Mouse (Mus musculus) MEL (cell line): ENCODE data around the gene Prm3. TPM values are rescaled to one million over a fixed set of nuclear protein-coding genes. Genes with fewer than 3 reads are reported as not detected.

ENCODE experiments used
- DNase-seq: peaks from one replicate; pipeline ENCODE4 v3.0.0; 2011; ENCODE audit warnings: low read depth, low spot score
- H3K27ac ChIP-seq: 2 replicates; pipeline ENCODE4 v1.5.1; 2012; ENCODE audit warnings: low read depth, mild to moderate bottlenecking, control low read depth, low read length, moderate library complexity; ENCODE audit not compliant: control insufficient read depth
- H3K27me3 ChIP-seq, 2 experiments: fragments of 150-350 bp in 1 of 2; sonication (generic) in 1 of 2; 2 replicates each; pipeline ENCODE4 v1.6.1; 2012; ENCODE audit warnings: low read length in 2 of 2, mild to moderate bottlenecking in 2 of 2, improper control_type of control experiment in 1 of 2, moderate library complexity in 1 of 2; ENCODE audit not compliant: insufficient read depth in 2 of 2, control insufficient read depth in 1 of 2
- H3K36me3 ChIP-seq, 2 experiments: 2 replicates each; pipeline ENCODE4 v1.6.1; 2012 to 2014; ENCODE audit warnings: low read length in 2 of 2, improper control_type of control experiment in 1 of 2, inconsistent platforms in 1 of 2, mild to moderate bottlenecking in 1 of 2; ENCODE audit not compliant: insufficient read depth in 2 of 2, control insufficient read depth in 1 of 2
- H3K4me1 ChIP-seq, 2 experiments: fragments of 150-350 bp in 1 of 2; sonication (generic) in 1 of 2; 2 replicates each; pipeline ENCODE4 v1.6.1; 2012; ENCODE audit warnings: low read length in 2 of 2, improper control_type of control experiment in 1 of 2, mild to moderate bottlenecking in 1 of 2; ENCODE audit not compliant: insufficient read depth in 2 of 2, control insufficient read depth in 1 of 2
- H3K4me3 ChIP-seq, 2 experiments: fragments of 150-350 bp in 1 of 2; sonication (generic) in 1 of 2; 2 replicates each; pipeline ENCODE4 v1.5.1; 2012; ENCODE audit warnings: low read depth in 2 of 2, low read length in 2 of 2, mild to moderate bottlenecking in 2 of 2, moderate library complexity in 2 of 2, control low read depth in 1 of 2, improper control_type of control experiment in 1 of 2; ENCODE audit not compliant: control insufficient read depth in 1 of 2, insufficient read depth in 1 of 2
- H3K79me2 ChIP-seq: 2 replicates; pipeline ENCODE4 v1.6.1; 2012; ENCODE audit warnings: mild to moderate bottlenecking, low read length, moderate library complexity; ENCODE audit not compliant: control insufficient read depth, poor library complexity, insufficient read depth
- H3K9ac ChIP-seq: 2 replicates; pipeline ENCODE4 v1.6.1; 2012; ENCODE audit warnings: low read depth, mild to moderate bottlenecking, control low read depth, low read length, moderate library complexity; ENCODE audit not compliant: control insufficient read depth, poor library complexity, severe bottlenecking
- H3K9me3 ChIP-seq: fragments of 150-350 bp; sonication (generic); replicated peaks from 2 replicates; pipeline ENCODE4 v1.6.1; 2012; ENCODE audit warnings: mild to moderate bottlenecking, low read length, improper control_type of control experiment, moderate library complexity; ENCODE audit not compliant: insufficient read depth
- BHLHE40 ChIP-seq: IDR thresholded peaks from 2 replicates; pipeline ENCODE4 v1.6.1; 2012; ENCODE audit warnings: low read depth, mild to moderate bottlenecking, inconsistent platforms, low read length, improper control_type of control experiment, borderline replicate concordance
- CHD2 ChIP-seq: IDR thresholded peaks from 2 replicates; pipeline ENCODE4 v1.6.1; 2011; ENCODE audit warnings: low read length, improper control_type of control experiment
- CTCF ChIP-seq, 3 experiments: IDR thresholded peaks in 2 of 3; conservative IDR thresholded peaks in 1 of 3; 2 replicates each; pipeline ENCODE4 v1.5.1; 2011 to 2012; ENCODE audit warnings: low read length in 3 of 3, low read depth in 2 of 3, mild to moderate bottlenecking in 2 of 3, improper control_type of control experiment in 1 of 3, inconsistent platforms in 1 of 3, mixed read lengths in 1 of 3, moderate library complexity in 1 of 3; ENCODE audit not compliant: control insufficient read depth in 1 of 3, insufficient read depth in 1 of 3, poor library complexity in 1 of 3, severe bottlenecking in 1 of 3
- E2F4 ChIP-seq: IDR thresholded peaks from 2 replicates; pipeline ENCODE4 v1.6.1; 2011; ENCODE audit warnings: low read depth, low read length, improper control_type of control experiment, borderline replicate concordance
- ETS1 ChIP-seq: IDR thresholded peaks from 2 replicates; pipeline ENCODE4 v1.6.1; 2012; ENCODE audit warnings: low read depth, mild to moderate bottlenecking, inconsistent platforms, low read length, improper control_type of control experiment, moderate library complexity
- GABPA ChIP-seq: IDR thresholded peaks from 2 replicates; pipeline ENCODE4 v1.6.1; 2012; ENCODE audit warnings: low read depth, mild to moderate bottlenecking, inconsistent platforms, low read length, improper control_type of control experiment, moderate library complexity
- HCFC1 ChIP-seq: IDR thresholded peaks from 2 replicates; pipeline ENCODE4 v1.6.1; 2012; ENCODE audit warnings: low read depth, mild to moderate bottlenecking, inconsistent platforms, low read length, improper control_type of control experiment, moderate library complexity
- JUND ChIP-seq: IDR thresholded peaks from 2 replicates; pipeline ENCODE4 v1.6.1; 2011; ENCODE audit warnings: low read depth, mild to moderate bottlenecking, improper control_type of control experiment, low read length
- MAFK ChIP-seq: IDR thresholded peaks from 2 replicates; pipeline ENCODE4 v1.6.1; 2011; ENCODE audit warnings: low read depth, mild to moderate bottlenecking, low read length, improper control_type of control experiment, borderline replicate concordance
- MAX ChIP-seq: IDR thresholded peaks from 2 replicates; pipeline ENCODE4 v1.6.1; 2011; ENCODE audit warnings: low read length, improper control_type of control experiment
- MAZ ChIP-seq: IDR thresholded peaks from 2 replicates; pipeline ENCODE4 v1.6.1; 2012; ENCODE audit warnings: low read depth, mild to moderate bottlenecking, inconsistent platforms, low read length, improper control_type of control experiment
- MEF2A ChIP-seq: IDR thresholded peaks from 2 replicates; pipeline ENCODE4 v1.6.1; 2014; ENCODE audit warnings: low read depth, mild to moderate bottlenecking, inconsistent platforms, low read length, improper control_type of control experiment; ENCODE audit not compliant: poor library complexity, insufficient replicate concordance, severe bottlenecking; ENCODE audit errors: extremely low read depth
- MXI1 ChIP-seq: IDR thresholded peaks from 2 replicates; pipeline ENCODE4 v1.6.1; 2011; ENCODE audit warnings: mild to moderate bottlenecking, low read depth, low read length, improper control_type of control experiment
- MYB ChIP-seq: IDR thresholded peaks from 2 replicates; pipeline ENCODE4 v1.6.1; 2011; ENCODE audit warnings: mild to moderate bottlenecking, low read depth, low read length, improper control_type of control experiment
- MYC ChIP-seq: IDR thresholded peaks from 2 replicates; pipeline ENCODE4 v1.6.1; 2011; ENCODE audit warnings: low read depth, mild to moderate bottlenecking, low read length, improper control_type of control experiment, moderate library complexity
- NELFE ChIP-seq: IDR thresholded peaks from 2 replicates; pipeline ENCODE4 v1.6.1; 2011; ENCODE audit warnings: low read depth, low read length, improper control_type of control experiment
- POLR2A ChIP-seq, 2 experiments: IDR thresholded peaks; 2 replicates each; pipeline ENCODE4 v1.6.1; 2011 to 2012; ENCODE audit warnings: low read length in 2 of 2, mild to moderate bottlenecking in 2 of 2, control low read depth in 1 of 2, improper control_type of control experiment in 1 of 2, low read depth in 1 of 2, moderate library complexity in 1 of 2; ENCODE audit not compliant: control insufficient read depth in 1 of 2, insufficient read depth in 1 of 2, poor library complexity in 1 of 2
- RAD21 ChIP-seq: IDR thresholded peaks from 2 replicates; pipeline ENCODE4 v1.6.1; 2011; ENCODE audit warnings: mild to moderate bottlenecking, low read depth, low read length, improper control_type of control experiment
- RCOR1 ChIP-seq: IDR thresholded peaks from 2 replicates; pipeline ENCODE4 v1.6.1; 2012; ENCODE audit warnings: low read depth, mild to moderate bottlenecking, inconsistent platforms, low read length, improper control_type of control experiment
- SIN3A ChIP-seq: IDR thresholded peaks from 2 replicates; pipeline ENCODE4 v1.6.1; 2012; ENCODE audit warnings: low read length, improper control_type of control experiment, inconsistent platforms
- SMC3 ChIP-seq: IDR thresholded peaks from 2 replicates; pipeline ENCODE4 v1.6.1; 2011; ENCODE audit warnings: low read depth, low read length, improper control_type of control experiment
- TAL1 ChIP-seq: IDR thresholded peaks from 2 replicates; pipeline ENCODE4 v1.6.1; 2012; ENCODE audit warnings: mild to moderate bottlenecking, inconsistent platforms, low read length, moderate library complexity, mixed read lengths
- TBP ChIP-seq: IDR thresholded peaks from 2 replicates; pipeline ENCODE4 v1.8.0; 2011; ENCODE audit warnings: low read depth, low read length, improper control_type of control experiment
- UBTF ChIP-seq: IDR thresholded peaks from 2 replicates; pipeline ENCODE4 v1.6.1; 2012; ENCODE audit warnings: low read depth, mild to moderate bottlenecking, inconsistent platforms, low read length, improper control_type of control experiment, moderate library complexity, borderline replicate concordance; ENCODE audit not compliant: insufficient read depth
- ZC3H11A ChIP-seq: IDR thresholded peaks from 2 replicates; pipeline ENCODE4 v1.6.1; 2012; ENCODE audit warnings: low read depth, mild to moderate bottlenecking, inconsistent platforms, low read length, improper control_type of control experiment
- ZKSCAN1 ChIP-seq: IDR thresholded peaks from 2 replicates; pipeline ENCODE4 v1.6.1; 2012; ENCODE audit warnings: low read depth, mild to moderate bottlenecking, inconsistent platforms, low read length, improper control_type of control experiment, moderate library complexity
- ZMIZ1 ChIP-seq: IDR thresholded peaks from 2 replicates; pipeline ENCODE4 v1.6.1; 2012; ENCODE audit warnings: low read depth, mild to moderate bottlenecking, inconsistent platforms, low read length, improper control_type of control experiment, moderate library complexity
- ZNF384 ChIP-seq: IDR thresholded peaks from 2 replicates; pipeline ENCODE4 v1.6.1; 2012; ENCODE audit warnings: low read depth, mild to moderate bottlenecking, inconsistent platforms, low read length, improper control_type of control experiment
- polyA plus RNA-seq, 2 experiments: library from polyadenylated mRNA; stranded (reverse) in 1 of 2; unstranded in 1 of 2; fragments of >175 nt in 1 of 2; fragments of >200 nt in 1 of 2; gene quantifications; 2 replicates each; pipeline versions ENCODE4 v1.2.1 to v1.2.4; 2012; ENCODE audit warnings: low replicate concordance in 2 of 2, low read depth in 1 of 2; ENCODE audit not compliant: insufficient read length in 2 of 2, insufficient read depth in 1 of 2, missing spikeins in 1 of 2
- total RNA-seq: library from RNA; depleted of rRNA; stranded (reverse); fragments of 300-350 nt; gene quantifications from 2 replicates; pipeline ENCODE4 v1.2.3, GENCODE M21; 2012

Gene Prm3
- total and polyA plus RNA-seq, 3 experiments = not detected

DNA sequence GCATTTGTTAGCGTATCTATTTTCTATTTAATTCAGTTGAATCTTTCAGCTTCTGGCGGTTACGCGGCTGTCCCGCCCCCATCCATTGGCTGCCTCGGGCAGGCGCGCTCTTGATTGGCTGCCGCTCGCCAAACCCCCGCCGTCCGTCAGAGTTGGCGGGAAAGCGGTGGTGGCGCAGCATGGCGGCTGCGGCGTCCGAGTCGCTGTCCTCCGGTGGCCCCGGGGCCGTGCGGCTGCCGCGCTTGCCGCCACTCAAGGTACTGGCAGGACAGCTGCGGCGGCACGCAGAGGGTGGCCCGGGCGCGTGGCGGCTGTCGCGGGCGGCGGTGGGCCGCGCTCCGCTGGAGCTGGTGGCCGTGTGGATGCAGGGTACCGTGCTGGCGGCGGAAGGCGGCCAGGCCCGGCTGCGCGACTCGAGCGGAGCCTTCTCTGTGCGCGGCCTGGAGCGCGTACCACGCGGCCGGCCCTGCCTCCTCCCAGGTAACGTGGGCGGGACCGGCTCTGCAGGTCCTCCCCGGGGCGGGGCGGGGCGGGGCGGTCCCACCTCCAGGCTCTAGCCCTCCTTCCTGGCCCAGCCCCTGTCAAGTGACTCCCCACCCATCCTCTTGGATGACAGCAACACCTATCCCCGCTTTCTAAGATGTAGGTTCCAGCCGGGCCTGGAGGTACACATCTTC lies 44.3 kb upstream of the Prm3 start, which contains the start of gene Rmi2:
Gene Rmi2, plus strand, starts transcription at position 149 of the 677 bp plus-strand sequence.
- no peaks in the 10 kb centered on the region; the same call in 1 of the 2 replicates for H3K79me2 ChIP-seq
- peak within 1 kb of the TSS; percentile 62 for H3K27ac ChIP-seq
- peaks cover 0 to 8% of the 10 kb centered on the region in 2 experiments; a peak in 2 of 4 replicates for H3K4me1 ChIP-seq
- H3K9ac ChIP-seq = peak within 1 kb of the TSS; percentile 89
- H3K9me3 ChIP-seq = no peaks in the 10 kb centered on the region
- H3K36me3 ChIP-seq = peaks cover 0 to 5% of the 10 kb centered on the region in 2 experiments; a peak in 2 of 4 replicates
- peak; percentile 92 for DNase-seq
- H3K27me3 ChIP-seq = no peaks in the 10 kb centered on the region
- TF ChIP-seq MAZ (0 out of 2 replicates have a peak, but pooled peaks have one; percentile 44), NELFE (peak; percentile 40; the same call in 1 of the 2 replicates), ETS1 (no peak; the same call in 1 of the 2 replicates), POLR2A (IDR thresholded peaks at IDR 0.05; ENCODE audit: control insufficient read depth in 1 of 2, insufficient read depth in 1 of 2, low read depth in 1 of 2, low read length in 2 of 2, poor library complexity in 1 of 2) (peak; percentile 60 to 61; a peak in 2 of 4 replicates), MXI1 (peak; percentile 89), MAX (peak; percentile 77), E2F4 (peak; percentile 96; the same call in 1 of the 2 replicates), MYC (peak; percentile 16; the same call in 1 of the 2 replicates), MYB (no peak), SIN3A (peak; percentile 85), JUND (no peak), HCFC1 (peak; percentile 44; the same call in 1 of the 2 replicates)
- peak within 1 kb of the TSS; percentile 61 to 70 for H3K4me3 ChIP-seq

- peak; percentile 68 for DNase-seq
- no peaks in the 10 kb centered on the region for H3K27me3 ChIP-seq
- H3K9me3 ChIP-seq = no peaks in the 10 kb centered on the region
- H3K9ac ChIP-seq = peak overlapping the region; percentile 66
- H3K4me3 ChIP-seq = peak overlapping the region; percentile 57 to 61
- peaks cover 0 to 5% of the 10 kb centered on the region in 2 experiments; a peak in 2 of 4 replicates for H3K36me3 ChIP-seq
- H3K27ac ChIP-seq = peak overlapping the region; percentile 44
- H3K79me2 ChIP-seq = no peaks in the 10 kb centered on the region; the same call in 1 of the 2 replicates
- peaks cover 0 to 8% of the 10 kb centered on the region in 2 experiments; a peak in 2 of 4 replicates for H3K4me1 ChIP-seq
- TF ChIP-seq BHLHE40 (no peak), UBTF (no peak), HCFC1 (0 out of 2 replicates have a peak, but pooled peaks have one; percentile 53), NELFE (peak; percentile 1; the same call in 1 of the 2 replicates), TAL1 (no peak), GABPA (no peak), MEF2A (no peak), ZC3H11A (no peak), ZKSCAN1 (no peak), RAD21 (no peak), MXI1 (no peak), SMC3 (no peak), MAFK (no peak), RCOR1 (peak; percentile 62; the same call in 1 of the 2 replicates), ZMIZ1 (no peak), TBP (peak; percentile 18; the same call in 1 of the 2 replicates), ZNF384 (no peak), JUND (no peak), CTCF (IDR thresholded peaks at IDR 0.05 in 2 of 3, conservative IDR thresholded peaks at IDR 0.05 in 1 of 3; ENCODE audit: control insufficient read depth in 1 of 3, insufficient read depth in 1 of 3, low read depth in 2 of 3, low read length in 3 of 3, poor library complexity in 1 of 3, severe bottlenecking in 1 of 3) (no peak), CHD2 (no peak), MAX (0 out of 2 replicates have a peak, but pooled peaks have one; percentile 46), MYC (peak; percentile 72; the same call in 1 of the 2 replicates), E2F4 (no peak), MAZ (no peak), POLR2A (IDR thresholded peaks at IDR 0.05; ENCODE audit: control insufficient read depth in 1 of 2, insufficient read depth in 1 of 2, low read depth in 1 of 2, low read length in 2 of 2, poor library complexity in 1 of 2) (no peak)
These were observed 43.8 kb upstream of the Prm3 start for GRCm38 (mm10) chr16:10834542-10834910.
